Mouse (Mus musculus) kidney, postnatal 10 days (tissue): Measurements from ENCODE around the gene Lingo1.

Experiments used
- DNase-seq: peaks from one replicate; pipeline ENCODE4 v3.0.0; 2021; ENCODE audit warnings: mixed read lengths

Gene Lingo1

DNA sequence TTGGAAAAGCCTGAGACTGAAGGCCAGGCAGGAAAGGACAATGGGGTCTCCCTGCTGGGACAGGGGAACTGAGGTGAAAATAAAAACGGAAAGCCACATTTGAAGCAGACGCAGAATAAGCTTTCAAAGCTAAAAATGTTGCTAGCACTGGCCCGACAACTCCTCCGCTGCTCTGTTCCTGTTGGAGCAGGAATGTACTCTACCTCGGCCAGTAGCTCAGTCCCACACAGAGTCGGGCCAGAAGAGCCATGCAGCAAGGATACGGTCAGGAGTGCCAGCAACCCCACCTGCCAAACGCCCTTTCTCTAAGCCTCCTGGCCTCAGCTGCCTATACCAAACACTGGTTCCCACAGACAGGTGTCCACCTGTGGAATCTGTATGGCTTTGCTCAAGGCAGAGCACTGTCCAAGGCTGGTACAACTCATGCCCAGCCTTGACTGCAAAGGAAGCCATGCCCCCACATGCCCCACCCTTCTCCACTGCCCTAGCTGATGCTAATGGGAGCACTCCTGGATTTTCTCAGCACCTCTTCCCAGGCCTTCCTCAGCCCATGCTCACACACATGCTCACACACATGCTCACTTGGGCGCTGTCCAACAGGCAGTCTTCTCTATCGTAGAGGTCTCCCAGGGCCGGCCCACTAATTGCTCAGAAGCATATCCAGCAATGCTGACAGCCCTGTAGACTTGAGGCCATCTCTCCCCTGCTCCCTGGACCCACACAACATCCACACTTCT, 74.0 kb downstream of the Lingo1 start:
- no peak for DNase-seq

DNA sequence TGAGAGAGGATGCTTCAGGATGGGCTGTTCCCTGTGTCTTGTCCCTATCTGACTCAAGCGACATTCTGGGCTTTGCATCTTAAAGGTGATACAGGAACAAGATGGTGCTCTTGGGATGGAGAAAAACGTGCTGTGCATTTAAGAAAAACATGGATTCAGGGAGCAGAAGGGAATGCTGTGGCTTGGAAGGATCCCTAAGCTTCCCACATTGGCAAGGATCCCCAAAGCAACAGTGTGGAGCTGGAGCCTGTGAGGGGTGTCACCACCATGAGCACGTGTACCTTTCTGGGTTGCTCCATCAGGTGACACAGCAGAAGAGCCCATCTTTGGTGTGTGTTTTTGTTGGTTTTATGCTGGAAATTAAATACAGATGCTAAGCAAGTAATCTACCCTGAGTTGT, 77.3 kb downstream of the Lingo1 start:
- DNase-seq: no peak

- no peak for DNase-seq
Observed at GRCm38 (mm10) chr9:56716565-56716964, 79.7 kb downstream of the Lingo1 start.

GRCm38 (mm10) chr9:56716066-56716465, 80.2 kb downstream of the Lingo1 start:
- no peak for DNase-seq

DNA sequence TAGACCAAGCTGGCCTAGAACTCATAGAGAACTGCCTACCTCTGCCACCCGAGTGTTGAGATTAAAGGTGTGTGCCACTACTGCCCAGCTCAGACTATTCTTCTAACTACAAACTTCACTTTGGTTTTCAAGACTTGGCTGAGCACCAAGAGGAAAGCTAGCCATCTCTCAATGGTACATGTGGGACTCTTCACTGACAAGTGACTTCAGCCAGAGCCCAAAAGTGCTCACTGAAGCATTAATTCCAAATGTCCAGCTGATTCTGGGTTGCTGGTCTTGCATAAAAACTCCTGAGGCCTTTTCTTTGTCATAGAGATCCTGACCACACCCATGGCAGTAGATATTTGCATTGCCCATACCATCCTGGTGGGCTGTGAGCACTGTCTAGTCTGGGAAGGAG, 81.9 kb downstream of the Lingo1 start:
- no peak for DNase-seq

DNA sequence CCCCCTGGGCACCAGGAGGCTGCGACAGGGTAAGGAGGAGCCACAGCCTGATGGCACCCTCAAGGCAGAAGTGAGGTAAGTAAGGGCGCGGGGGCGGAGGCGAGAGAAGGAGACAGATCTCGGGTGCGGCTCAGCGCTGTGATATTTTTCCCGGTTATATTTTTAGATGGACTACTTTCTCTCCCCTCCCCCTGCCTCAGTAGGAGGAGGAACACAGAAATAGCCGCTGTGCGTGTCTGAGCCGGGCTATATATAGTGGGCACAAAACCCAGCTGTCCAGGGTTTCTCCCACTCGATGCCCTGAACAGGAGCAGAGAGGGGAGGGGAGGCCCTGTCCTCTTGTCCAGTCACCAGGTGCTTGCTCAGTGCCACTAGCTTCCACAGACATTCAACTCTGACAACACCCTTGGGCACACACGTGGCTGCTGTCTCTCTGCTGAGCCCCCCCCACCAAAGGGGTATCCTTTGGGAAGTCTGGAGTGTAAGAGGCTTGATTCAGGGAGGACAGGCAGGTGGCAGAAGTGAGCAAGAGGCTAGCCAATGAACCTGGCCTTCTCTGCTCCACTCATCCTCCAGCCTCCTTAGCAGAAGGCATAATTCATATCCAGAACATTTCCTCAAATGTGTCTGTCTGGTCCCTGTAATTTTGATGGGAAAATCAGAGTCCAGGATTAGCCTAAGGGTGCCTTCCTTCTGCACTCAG, 83.5 kb downstream of the Lingo1 start:
- no peak for DNase-seq

- no peak for DNase-seq
Observed at GRCm38 (mm10) chr9:56710958-56711357, 85.3 kb downstream of the Lingo1 start.

DNA sequence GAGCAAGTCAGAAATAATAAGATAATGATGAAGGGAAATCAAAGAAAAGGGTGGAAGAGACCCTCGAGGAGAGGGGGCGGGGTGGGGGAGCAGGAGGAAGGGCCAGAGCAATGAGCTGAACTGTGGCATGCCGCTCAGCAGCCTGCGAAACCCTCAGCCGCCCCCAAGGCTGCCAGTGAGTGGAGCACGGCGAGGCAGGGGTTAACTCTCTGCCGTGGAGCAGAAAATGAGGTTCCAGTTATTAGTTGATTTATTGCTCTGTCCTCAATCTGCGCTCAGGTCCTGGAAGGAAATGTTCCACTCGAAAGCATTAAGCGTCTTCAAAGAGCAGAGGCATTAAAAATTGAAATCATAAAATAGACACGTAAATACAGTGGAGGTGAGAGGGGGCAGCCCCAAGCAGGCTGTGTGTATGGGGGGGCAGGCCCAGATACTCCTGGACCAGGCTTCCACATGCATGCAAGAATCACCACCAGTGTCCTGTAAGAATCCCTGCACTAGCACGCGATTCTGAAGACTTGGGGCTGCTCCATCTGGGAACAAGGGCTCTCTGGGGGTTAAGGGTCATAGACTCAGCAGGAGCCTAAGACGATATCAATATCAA, 89.7 kb downstream of the Lingo1 start:
- DNase-seq: peak; percentile 22

DNA sequence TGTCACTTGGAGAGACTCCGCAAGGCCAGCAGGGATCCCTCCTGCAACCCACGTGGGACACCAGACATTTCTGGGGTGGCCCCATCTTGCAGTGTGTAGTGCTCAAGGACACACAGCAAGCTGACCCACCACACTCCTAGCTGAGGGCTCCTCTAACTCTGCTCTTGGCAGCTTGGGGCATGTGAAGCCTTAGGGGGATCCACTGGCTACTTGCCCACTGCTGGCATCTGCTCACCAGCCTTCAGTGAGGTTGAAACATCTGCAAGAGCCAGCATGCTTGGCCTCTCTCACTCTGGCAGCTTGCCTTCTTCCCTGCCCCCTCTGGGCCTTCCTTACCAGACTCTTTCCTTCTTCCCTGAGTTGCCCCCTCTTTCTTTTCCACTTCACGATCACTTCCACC, 94.9 kb downstream of the Lingo1 start:
- DNase-seq: peak; percentile 21

GRCm38 (mm10) chr9:56700866-56701265, 95.4 kb downstream of the Lingo1 start:
- DNase-seq: no peak

- DNase-seq: no peak
Observed at GRCm38 (mm10) chr9:56698715-56699370, 97.4 kb downstream of the Lingo1 start.

DNA sequence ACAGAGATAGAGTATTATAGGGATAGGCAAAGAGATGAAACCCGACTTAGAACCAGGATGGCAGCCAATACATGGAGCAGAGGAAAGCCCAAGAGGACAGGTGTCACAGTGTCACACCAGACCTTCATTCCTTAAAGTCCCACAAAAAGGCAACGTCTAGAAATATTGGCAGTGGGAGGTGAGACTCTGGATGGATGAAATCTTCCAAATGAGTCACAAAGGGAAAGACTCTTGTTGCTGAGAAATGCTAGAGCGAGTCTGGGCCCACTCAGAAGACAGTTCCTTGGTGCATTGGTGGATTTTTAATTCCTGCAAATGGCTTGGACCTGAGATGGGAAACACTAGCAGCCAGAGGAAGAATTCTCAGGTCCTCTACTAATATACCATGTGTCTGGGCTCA, 102.2 kb downstream of the Lingo1 start:
- no peak for DNase-seq

DNA sequence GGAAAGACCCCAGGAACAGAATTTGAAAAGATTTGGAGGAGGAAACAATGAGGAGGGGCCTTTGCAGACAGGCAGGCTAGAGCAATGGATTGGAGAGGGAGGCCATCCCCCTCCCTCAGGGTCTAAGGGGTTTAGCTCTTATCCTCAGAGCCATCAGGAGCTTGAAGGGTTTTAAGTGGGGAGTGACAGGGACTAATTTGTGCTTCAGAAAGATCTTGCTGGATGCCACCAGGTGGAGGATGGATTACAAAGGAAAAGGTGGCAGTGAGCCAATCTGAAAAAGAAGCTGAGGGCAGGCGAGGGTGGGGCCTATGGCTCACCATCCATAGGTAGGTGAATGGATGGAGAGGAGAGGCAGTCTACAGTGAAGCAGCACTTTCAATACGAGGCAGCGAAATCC, 105.0 kb downstream of the Lingo1 start:
- no peak for DNase-seq

DNA sequence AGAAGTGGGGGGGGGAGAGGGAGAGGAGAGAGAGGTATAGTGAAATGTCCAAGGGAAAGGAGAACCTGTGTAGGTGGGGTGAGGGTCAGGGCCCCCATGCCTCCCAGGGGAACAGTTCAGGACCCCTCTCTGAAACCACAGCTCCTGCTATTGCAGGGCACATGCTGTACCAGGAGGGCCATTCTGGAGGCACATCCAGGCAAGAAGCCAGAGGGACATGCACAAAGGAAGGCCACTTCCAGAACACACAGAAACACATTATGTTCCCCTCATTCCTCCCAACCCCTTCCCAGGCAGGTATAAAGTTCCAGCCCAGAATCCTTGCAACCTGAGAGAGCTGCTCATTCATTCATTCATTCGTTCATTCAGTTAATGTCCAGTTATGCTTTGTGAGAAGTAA, 105.6 kb downstream of the Lingo1 start:
- DNase-seq: no peak

DNA sequence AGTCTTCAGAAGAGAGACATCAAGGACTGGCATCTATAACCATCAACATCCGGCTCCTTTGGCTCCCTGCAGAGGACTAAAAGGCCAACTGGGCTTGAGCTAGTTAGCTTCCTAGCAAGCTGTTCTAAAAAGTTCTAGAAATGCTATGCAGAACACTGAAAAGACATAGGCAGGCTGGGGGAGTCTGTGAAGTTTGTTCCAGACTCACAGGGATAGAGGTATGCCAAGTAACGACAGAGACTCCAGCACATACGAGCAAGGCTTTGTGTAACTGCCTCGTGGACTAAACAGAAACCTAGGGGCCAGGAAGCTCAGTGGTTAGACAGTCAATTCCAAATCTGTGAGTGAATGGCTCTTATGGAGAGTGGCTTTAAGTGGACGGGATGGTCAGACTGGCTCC, 108.8 kb downstream of the Lingo1 start:
- no peak for DNase-seq

DNA sequence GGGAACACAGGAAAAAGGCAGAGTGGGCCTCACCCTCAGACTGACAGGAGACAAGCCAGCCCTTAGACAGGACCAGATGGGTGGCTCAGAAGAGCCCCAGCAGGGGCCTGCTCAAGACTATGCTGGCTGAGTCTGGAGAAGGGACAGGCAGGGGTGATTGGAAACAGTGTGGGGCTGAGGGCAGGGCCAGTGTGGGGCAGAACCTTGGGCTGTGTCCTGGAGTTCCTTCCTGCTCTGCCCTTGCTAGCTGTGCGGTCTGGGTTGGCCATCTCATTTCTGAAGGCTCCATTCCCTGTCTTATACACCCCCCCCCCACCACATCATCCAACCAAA, 109.2 kb downstream of the Lingo1 start:
- DNase-seq: no peak

DNA sequence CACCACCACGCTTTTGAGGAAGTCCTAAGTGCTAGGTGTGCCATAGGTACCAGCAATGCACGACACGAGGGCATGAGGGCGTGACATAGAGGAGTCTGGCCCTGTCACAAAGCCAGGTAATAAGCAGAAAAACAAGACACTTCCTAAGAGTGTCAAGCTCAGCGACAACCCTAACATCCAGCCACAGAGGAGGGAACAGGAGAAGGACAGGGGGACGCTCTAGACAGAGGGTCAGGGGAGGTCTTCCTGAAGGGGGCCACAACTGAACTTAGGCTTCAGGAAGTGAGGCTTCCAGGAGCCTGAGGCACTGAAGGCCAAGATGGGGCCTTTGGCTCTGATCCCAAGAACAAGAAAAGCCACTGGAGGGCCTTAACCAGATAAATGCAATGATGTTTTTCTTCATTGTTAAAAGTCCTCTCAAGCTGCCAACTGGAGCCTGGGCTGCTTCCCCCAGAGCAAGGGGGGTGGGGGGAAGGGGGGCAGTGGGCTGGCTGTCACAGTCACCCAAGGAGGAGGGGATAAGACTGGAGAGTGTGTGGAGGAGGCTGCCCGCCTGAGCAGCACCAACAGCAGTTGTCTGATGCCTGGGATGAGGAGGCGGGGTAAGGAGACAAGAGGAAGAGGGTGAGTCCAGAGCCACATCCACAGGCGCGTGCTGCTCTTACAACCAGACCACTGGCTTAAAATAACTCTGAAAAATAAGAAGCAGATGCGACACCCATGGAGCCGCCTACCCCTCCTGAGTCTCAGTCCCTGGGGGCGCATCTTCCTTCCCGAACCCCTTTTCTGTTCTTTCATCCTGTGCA, 109.7 kb downstream of the Lingo1 start:
- peak; percentile 51 for DNase-seq

GRCm38 (mm10) chr9:56682826-56683225, 113.4 kb downstream of the Lingo1 start:
- DNase-seq: no peak

DNA sequence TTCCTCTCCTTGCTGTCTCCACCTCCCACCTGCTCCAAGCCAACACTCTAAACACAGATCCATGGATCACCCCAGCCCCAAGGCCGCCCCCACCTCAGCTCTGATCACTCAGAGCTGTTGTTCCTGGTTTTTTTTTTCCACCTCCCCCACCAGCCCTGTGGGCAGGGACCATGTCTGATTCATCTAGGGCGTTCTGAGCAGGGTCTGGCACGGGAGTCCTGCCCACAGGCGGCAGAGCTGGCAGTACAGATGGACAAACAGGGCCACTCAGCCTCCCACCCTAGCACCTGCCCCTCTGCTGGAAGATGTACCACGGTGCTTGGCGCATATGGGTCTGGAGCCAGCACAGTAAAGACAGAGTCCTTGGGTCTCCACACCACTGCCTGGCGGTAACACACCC, 114.3 kb downstream of the Lingo1 start:
- no peak for DNase-seq

DNA sequence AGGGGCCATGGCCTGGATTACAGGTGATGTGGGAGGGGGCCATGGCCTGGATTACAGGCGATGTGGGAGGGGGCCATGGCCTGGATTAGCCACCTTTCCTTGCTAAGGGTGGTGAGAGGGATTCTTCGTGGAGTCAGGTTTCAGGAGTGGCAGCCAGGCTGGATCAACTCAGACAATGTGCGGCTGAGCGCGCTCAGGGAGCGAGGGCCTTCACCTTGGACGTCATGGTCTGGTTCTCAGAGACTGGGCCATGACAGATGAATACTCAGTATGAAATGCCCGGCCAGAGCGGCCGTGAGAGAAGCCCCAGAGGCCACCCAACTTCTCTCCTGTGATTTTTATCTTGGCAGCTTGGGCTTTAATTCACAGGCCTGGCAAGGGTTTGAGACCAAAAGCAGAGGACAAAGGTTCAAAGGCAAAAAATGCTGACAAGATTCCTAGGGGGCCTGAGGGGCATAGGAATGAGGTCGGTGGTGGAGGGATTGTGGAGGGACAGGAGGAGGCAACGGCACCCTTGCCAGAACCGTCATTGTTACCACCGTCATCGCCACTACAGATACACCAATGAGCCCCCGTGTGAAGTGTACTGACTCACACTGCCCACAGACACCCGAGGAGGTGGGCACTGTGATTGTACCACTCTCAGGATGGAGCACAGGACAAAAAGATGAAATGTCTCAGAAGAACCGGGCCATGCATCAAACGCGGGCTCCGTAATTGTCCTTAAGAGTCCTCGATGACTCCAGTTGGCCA, 117.2 kb downstream of the Lingo1 start:
- peak; percentile 15 for DNase-seq

- DNase-seq: no peak
Observed at GRCm38 (mm10) chr9:56675696-56676095, 120.6 kb downstream of the Lingo1 start.

DNA sequence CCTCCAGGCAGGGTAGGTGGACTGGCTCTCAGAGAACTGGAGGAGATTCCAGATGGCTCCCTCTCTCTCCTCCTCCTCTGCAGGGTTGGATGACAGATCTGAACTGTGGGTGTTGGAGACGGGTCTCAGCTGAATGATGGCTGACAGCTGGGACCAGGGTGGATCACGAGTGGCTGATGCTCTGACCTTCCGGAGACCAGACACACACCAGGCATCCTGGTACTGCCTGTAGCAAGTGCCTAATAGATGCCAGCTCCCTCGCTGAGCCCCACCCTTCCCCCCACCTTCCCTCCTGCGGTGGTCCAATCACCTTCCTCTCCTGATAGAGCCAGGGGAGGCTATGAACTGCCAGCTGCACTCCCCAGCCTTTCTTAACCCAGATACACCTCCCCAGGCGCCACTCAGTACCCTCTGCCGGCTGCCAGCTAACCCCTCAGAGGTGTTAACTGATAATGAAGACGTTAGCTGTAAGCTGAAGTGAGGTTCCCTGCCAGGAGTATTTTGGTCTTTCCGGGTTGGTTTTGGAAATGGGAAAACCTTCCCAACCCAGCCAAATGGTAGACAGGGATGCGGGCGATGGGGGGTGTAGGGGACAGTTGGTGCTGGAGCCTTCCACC, 126.6 kb downstream of the Lingo1 start:
- no peak for DNase-seq
